Mouse (Mus musculus) lung, embryonic 14.5 days (tissue): ENCODE data around the gene Ctrc. TPM values are rescaled to one million over a fixed set of nuclear protein-coding genes. Genes with fewer than 3 reads are reported as not detected.

ENCODE experiments used
- ATAC-seq: fragments of 200-750 bp; cut with Nextera tagmentation; 2 replicates; pipeline ENCODE4 v1.8.0; 2017; ENCODE audit warnings: mild to moderate bottlenecking, moderate TSS enrichment, moderate library complexity; ENCODE audit not compliant: insufficient read depth
- DNase-seq: peaks from one replicate; pipeline ENCODE4 v3.0.0-alpha.2; 2015
- H3K27ac ChIP-seq: fragments of 300-500 bp; sonication (generic); 2 replicates; pipeline ENCODE4 v1.5.1; 2014; ENCODE audit warnings: low read depth, mild to moderate bottlenecking, moderate library complexity
- H3K27me3 ChIP-seq: fragments of 300-500 bp; sonication (generic); 2 replicates; pipeline ENCODE4 v1.6.1; 2014; ENCODE audit warnings: low read length, control low read depth; ENCODE audit not compliant: insufficient read depth
- H3K36me3 ChIP-seq: fragments of 300-500 bp; sonication (generic); 2 replicates; pipeline ENCODE4 v1.6.1; 2014; ENCODE audit warnings: control low read depth; ENCODE audit not compliant: insufficient read depth
- H3K4me1 ChIP-seq: fragments of 300-500 bp; sonication (generic); 2 replicates; pipeline ENCODE4 v1.6.1; 2014; ENCODE audit warnings: antibody characterized with exemption, control low read depth; ENCODE audit not compliant: insufficient read depth
- H3K4me2 ChIP-seq: fragments of 300-500 bp; sonication (generic); 2 replicates; pipeline ENCODE4 v1.6.1; 2014; ENCODE audit warnings: mild to moderate bottlenecking
- H3K4me3 ChIP-seq: fragments of 300-500 bp; sonication (generic); 2 replicates; pipeline ENCODE4 v1.5.1; 2014; ENCODE audit warnings: low read depth, low read length
- H3K9ac ChIP-seq: fragments of 300-500 bp; sonication (generic); 2 replicates; pipeline ENCODE4 v1.6.1; 2014
- H3K9me3 ChIP-seq: fragments of 300-500 bp; sonication (generic); 2 replicates; pipeline ENCODE4 v1.6.1; 2016; ENCODE audit warnings: low read depth, low read length, control low read depth
- CTCF ChIP-seq: IDR thresholded peaks from 2 replicates; pipeline ENCODE4 v1.5.1; 2016; ENCODE audit warnings: antibody characterized with exemption, low read depth
- WGBS: fragments of 180-500 bp; shearing (Covaris S2); extraction: QIAGEN DNeasy Blood & Tissue Kit; methylation state at CpG from one replicate; pipeline ENCODE4 v1.1.7; 2014; 5-methylcytosine and 5-hydroxymethylcytosine counted together
- polyA plus RNA-seq: library from polyadenylated mRNA; unstranded; fragments of >200 nt; fragmentation: Nextera tagmentation; extraction: Ambion mirVana; gene quantifications from 2 replicates; pipeline ENCODE4 v1.2.1, GENCODE M21; 2014

Gene Ctrc
- polyA plus RNA-seq, 1 experiment from 2014 or later, result not detected

DNA sequence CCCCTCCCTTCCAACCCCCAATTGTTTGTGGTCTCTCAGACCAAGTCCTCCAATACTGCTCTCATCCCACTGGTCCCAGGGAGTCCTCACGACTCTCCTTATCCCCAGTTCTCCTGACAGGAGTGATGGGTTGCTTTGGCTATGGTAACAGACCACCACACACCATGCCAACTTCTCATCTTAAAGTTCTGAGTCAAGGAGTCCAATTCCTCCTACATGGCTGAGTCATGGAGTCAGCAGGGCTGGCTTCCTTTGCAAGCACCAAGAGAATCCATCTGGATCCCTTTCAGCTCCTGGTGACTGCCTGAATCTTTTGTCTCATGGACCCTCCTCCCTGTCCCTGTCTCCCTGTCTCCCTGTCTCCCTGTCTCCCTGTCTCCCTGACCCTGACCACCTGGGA, 12.2 kb downstream of the Ctrc start:
- Histone ChIP-seq H3K9ac (no peak overlapping the region), H3K27me3 (no peaks in the 10 kb centered on the region), H3K27ac (no peak overlapping the region), H3K36me3 (no peaks in the 10 kb centered on the region), H3K4me2 (no peak overlapping the region), H3K4me1 (no peaks in the 10 kb centered on the region), H3K9me3 (no peaks in the 10 kb centered on the region), H3K4me3 (no peak overlapping the region)
- ATAC-seq (no peak), DNase-seq (no peak)
- no peak for TF ChIP-seq CTCF
- WGBS, result 57% methylated on average over 1 of the region's 1 CpGs

DNA sequence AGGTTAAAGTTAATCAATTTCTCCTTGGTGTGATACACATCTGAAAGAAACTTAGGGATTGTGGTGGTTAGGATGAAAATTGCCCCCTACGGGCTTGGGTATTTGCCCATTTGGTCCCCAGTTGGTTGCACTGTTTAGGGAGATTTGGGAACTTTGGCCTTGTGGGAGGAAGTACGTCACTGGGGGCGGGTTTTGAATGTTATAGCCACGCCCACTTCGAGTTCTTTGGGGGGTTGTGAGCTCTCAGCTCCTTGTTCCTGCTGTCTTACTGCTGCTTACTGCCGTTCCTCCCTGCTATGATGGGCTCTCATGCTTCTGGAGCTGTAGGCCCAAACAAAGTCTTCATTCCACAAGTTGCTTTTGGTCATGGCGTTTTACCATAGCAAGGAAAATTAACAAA, 14.8 kb downstream of the Ctrc start:
- no peak overlapping the region for H3K27ac ChIP-seq
- no peaks in the 10 kb centered on the region for H3K9me3 ChIP-seq
- no peak for DNase-seq
- no peaks in the 10 kb centered on the region for H3K4me1 ChIP-seq
- TF ChIP-seq CTCF, result no peak
- 73% methylated on average over 7 of the region's 7 CpGs for WGBS
- no peak overlapping the region for H3K4me3 ChIP-seq
- H3K36me3 ChIP-seq, result no peaks in the 10 kb centered on the region
- no peak overlapping the region for H3K9ac ChIP-seq
- no peak for ATAC-seq
- no peak overlapping the region for H3K4me2 ChIP-seq
- no peaks in the 10 kb centered on the region for H3K27me3 ChIP-seq

DNA sequence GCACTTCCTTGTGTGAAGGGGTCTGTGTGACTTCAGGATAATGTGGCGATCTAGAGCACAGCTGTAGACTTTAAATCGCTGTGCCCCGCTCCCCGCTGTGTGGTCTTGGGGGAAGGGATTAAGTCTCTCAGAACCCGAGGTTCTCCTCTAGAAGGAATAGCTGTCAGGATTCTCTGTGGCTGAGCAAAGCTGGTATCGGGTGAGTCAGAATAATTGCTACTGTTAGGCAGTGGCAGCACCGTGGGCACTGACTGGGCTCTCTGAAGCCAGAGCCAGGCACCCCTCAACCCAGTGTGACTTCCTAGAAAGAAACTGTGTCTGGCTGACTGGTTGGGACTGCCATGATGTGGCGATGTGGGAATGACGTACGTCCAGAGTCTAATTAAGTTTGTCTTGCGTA, 15.8 kb downstream of the Ctrc start:
- 47% methylated on average over 11 of the region's 11 CpGs for WGBS

DNA sequence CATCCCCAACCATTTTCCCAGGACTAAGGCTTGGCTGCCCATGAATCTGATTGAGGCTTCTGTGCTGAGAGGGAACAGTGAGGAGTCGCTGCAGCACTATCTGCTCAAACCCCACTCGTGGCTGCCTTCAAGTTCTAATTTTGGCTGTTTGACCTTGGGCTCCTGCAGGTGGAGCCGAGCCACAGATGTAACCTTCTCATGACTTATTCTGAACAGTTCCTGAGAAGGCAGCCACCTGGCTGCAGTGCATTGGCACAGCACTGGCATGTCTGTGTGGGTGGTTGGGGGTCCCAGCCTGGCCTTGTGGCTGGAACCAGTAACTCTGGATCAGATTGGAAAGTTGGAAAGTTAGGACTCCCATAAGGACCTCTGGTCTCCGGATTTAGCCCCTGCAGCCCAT, 18.0 kb downstream of the Ctrc start:
- no peak overlapping the region for H3K4me2 ChIP-seq
- DNase-seq (no peak), ATAC-seq (no peak)
- TF ChIP-seq CTCF, result no peak
- no peaks in the 10 kb centered on the region for H3K36me3 ChIP-seq
- no peaks in the 10 kb centered on the region for H3K4me1 ChIP-seq
- H3K27ac ChIP-seq, result no peak overlapping the region
- H3K9me3 ChIP-seq, result no peaks in the 10 kb centered on the region
- no peak overlapping the region for H3K9ac ChIP-seq
- no peaks in the 10 kb centered on the region for H3K27me3 ChIP-seq
- WGBS, result 59% methylated on average over 4 of the region's 4 CpGs
- no peak overlapping the region for H3K4me3 ChIP-seq

More for the DNA sequence above, 15.8 kb downstream of the Ctrc start:
- DNase-seq (no peak), ATAC-seq (no peak)
- no peak for TF ChIP-seq CTCF
- Histone ChIP-seq H3K27me3 (no peaks in the 10 kb centered on the region), H3K4me3 (no peak overlapping the region), H3K9ac (no peak overlapping the region), H3K36me3 (no peaks in the 10 kb centered on the region), H3K9me3 (no peaks in the 10 kb centered on the region), H3K4me1 (no peaks in the 10 kb centered on the region), H3K4me2 (no peak overlapping the region), H3K27ac (no peak overlapping the region)

DNA sequence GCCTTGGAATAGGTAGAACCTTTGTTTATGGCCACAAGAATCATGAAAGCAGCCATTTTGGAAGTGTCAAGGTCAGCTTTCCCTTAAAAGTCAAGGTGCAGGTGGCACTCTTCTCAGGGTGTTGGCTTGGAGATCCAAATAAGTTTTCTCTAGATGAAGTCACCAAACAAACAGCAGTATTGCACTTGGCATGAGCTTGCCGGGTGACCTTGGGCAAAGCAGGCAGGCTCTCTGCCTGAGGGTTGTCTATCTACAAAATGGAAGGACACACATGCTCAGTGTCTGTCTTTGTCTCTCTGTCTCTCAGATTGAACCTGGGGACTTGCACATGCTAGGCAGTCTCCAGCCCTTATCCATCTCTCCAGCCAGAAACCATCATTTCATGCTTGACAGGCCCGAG, 18.8 kb downstream of the Ctrc start:
- WGBS, result 79% methylated on average over 2 of the region's 2 CpGs
- no peak overlapping the region for H3K9ac ChIP-seq
- H3K27ac ChIP-seq, result no peak overlapping the region
- ATAC-seq (no peak), DNase-seq (no peak)
- H3K4me3 ChIP-seq, result no peak overlapping the region
- H3K27me3 ChIP-seq, result no peaks in the 10 kb centered on the region
- TF ChIP-seq CTCF, result no peak
- no peaks in the 10 kb centered on the region for H3K4me1 ChIP-seq
- no peaks in the 10 kb centered on the region for H3K9me3 ChIP-seq
- no peak overlapping the region for H3K4me2 ChIP-seq
- H3K36me3 ChIP-seq, result no peaks in the 10 kb centered on the region

DNA sequence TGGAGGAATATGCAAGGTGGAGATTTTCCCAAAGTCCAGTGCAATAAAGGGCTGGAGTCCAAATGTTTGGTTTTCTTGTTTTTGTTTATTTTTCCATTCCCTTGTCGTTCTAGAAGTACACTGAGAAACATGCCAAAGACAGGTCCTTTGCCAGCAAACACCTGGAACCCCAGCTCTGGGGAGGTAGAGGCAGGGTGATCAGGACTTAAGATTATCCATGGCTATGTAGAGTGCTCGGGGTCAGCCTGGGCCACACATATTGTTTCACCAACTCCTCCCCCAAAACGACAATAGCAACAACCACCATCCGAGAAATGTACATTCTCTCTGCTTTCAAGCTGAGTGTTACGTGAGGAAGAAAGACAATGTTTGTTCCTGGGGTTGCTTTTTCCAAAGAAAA, 20.1 kb downstream of the Ctrc start, which contains the start of gene Cela2a:
Cela2a (minus strand) TSS at position 101 of the 400 bp plus-strand sequence.
- no peak for TF ChIP-seq CTCF
- no peak within 1 kb of the TSS for H3K4me3 ChIP-seq
- no peak for ATAC-seq
- H3K27me3 ChIP-seq, result no peaks in the 10 kb centered on the region
- no peak within 1 kb of the TSS for H3K27ac ChIP-seq
- H3K36me3 ChIP-seq, result no peaks in the 10 kb centered on the region
- no peaks in the 10 kb centered on the region for H3K4me1 ChIP-seq
- no peak for DNase-seq
- no peaks in the 10 kb centered on the region for H3K9me3 ChIP-seq
- H3K9ac ChIP-seq, result no peak within 1 kb of the TSS
- H3K4me2 ChIP-seq, result no peak within 1 kb of the TSS
- 42% methylated on average over 5 of the region's 5 CpGs for WGBS

DNA sequence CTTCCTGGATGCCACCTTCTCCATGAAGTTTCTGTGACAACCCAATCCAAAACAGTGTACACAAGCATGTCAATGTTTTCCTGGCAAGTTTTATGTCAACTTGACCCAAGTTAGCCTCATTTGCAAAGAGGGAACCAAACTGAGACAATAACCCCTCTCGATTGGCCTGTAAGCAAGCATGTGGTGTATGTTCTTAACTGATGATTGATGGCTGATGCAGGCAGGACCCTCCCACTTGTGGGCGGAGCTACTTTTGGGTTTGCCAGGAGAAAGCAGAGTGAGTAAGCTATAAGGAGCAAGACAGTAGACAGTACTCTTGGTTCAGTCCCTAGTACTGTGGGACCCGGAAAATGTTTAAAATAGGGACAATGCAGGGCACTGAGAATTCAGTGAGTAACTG, 23.2 kb downstream of the Ctrc start:
- Histone ChIP-seq H3K27ac (no peak overlapping the region), H3K4me1 (no peaks in the 10 kb centered on the region), H3K9me3 (no peaks in the 10 kb centered on the region), H3K4me2 (no peak overlapping the region), H3K4me3 (no peak overlapping the region), H3K9ac (no peak overlapping the region), H3K36me3 (no peaks in the 10 kb centered on the region), H3K27me3 (no peaks in the 10 kb centered on the region)
- peak; percentile 23 for DNase-seq
- no peak for ATAC-seq
- 44% methylated on average over 3 of the region's 3 CpGs for WGBS
- TF ChIP-seq CTCF, result no peak

DNA sequence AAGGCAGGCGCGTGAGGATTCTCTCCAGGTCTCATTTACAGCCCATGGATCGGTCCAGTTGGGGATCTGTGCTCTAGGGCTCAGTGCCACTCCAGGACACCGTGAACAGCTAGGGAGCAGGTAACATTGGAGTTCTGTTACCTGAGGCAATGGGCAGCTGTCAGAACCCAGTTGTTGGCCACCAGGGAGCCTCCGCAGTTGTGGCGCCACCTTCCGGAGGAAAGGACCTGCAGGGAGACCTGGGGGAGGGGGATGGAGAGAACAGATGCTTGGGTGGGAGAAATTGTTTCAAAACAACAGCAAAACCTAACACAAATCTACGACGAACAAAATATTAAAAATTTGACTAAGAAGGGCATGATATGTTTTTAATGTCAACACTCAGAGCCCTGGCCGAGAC, 24.1 kb downstream of the Ctrc start:
- TF ChIP-seq CTCF, result peak; percentile 39; the same call in 1 of the 2 replicates

More for the DNA sequence above, 24.1 kb downstream of the Ctrc start:
- ATAC-seq (no peak), DNase-seq (no peak)
- H3K9me3 ChIP-seq, result no peaks in the 10 kb centered on the region
- no peak overlapping the region for H3K4me3 ChIP-seq
- H3K4me1 ChIP-seq, result no peaks in the 10 kb centered on the region
- H3K27ac ChIP-seq, result no peak overlapping the region
- no peaks in the 10 kb centered on the region for H3K36me3 ChIP-seq
- no peak overlapping the region for H3K4me2 ChIP-seq
- no peaks in the 10 kb centered on the region for H3K27me3 ChIP-seq
- H3K9ac ChIP-seq, result no peak overlapping the region
- 73% methylated on average over 10 of the region's 10 CpGs for whole genome bisulfite sequencing
